Mouse (Mus musculus) intestine, embryonic 16.5 days (tissue): ENCODE data around the gene Klhdc7a. TPM values are rescaled to one million over a fixed set of nuclear protein-coding genes. Genes with fewer than 3 reads are reported as not detected.

Experiments
- ATAC-seq: fragments of 200-750 bp; cut with Nextera tagmentation; 2 replicates; pipeline ENCODE4 v1.8.0; 2017; ENCODE audit warnings: moderate TSS enrichment, moderate library complexity
- H3K27ac ChIP-seq: fragments of 300-500 bp; sonication (generic); 2 replicates; pipeline ENCODE4 v1.5.1; 2014; ENCODE audit warnings: mild to moderate bottlenecking, low read length
- H3K27me3 ChIP-seq: fragments of 300-500 bp; sonication (generic); replicated peaks from 2 replicates; pipeline ENCODE4 v1.6.1; 2014; ENCODE audit warnings: low read length, control low read depth, mixed read lengths; ENCODE audit not compliant: control insufficient read depth, insufficient read depth
- H3K36me3 ChIP-seq: fragments of 300-500 bp; sonication (generic); 2 replicates; pipeline ENCODE4 v1.6.1; 2014; ENCODE audit warnings: low read length, control low read depth; ENCODE audit not compliant: control insufficient read depth, insufficient read depth
- H3K4me1 ChIP-seq: fragments of 300-500 bp; sonication (generic); 2 replicates; pipeline ENCODE4 v1.6.1; 2014; ENCODE audit warnings: low read length, control low read depth, mixed read lengths; ENCODE audit not compliant: control insufficient read depth, insufficient read depth
- H3K4me2 ChIP-seq: fragments of 300-500 bp; sonication (generic); 2 replicates; pipeline ENCODE4 v1.6.1; 2014; ENCODE audit warnings: low read depth, low read length, control low read depth
- H3K4me3 ChIP-seq: fragments of 300-500 bp; sonication (generic); 2 replicates; pipeline ENCODE4 v1.5.1; 2014; ENCODE audit warnings: mild to moderate bottlenecking, low read length
- H3K9ac ChIP-seq: fragments of 300-500 bp; sonication (generic); 2 replicates; pipeline ENCODE4 v1.6.1; 2014; ENCODE audit warnings: low read depth, low read length
- H3K9me3 ChIP-seq: fragments of 300-500 bp; sonication (generic); 2 replicates; pipeline ENCODE4 v1.6.1; 2016; ENCODE audit warnings: low read length, control low read depth; ENCODE audit not compliant: control insufficient read depth
- WGBS: fragments of 180-500 bp; shearing (Covaris S2); extraction: QIAGEN DNeasy Blood & Tissue Kit; methylation state at CpG from one replicate; pipeline ENCODE4 v1.1.7; 2014; 5-methylcytosine and 5-hydroxymethylcytosine counted together
- microRNA counts: library from miRNA; unstranded; fragments of <30 nt; microRNA quantifications from one replicate; lab custom pipeline; 2016
- microRNA-seq: library from miRNA; unstranded; fragments of <30 nt; microRNA quantifications from one replicate; pipeline ENCODE4, GENCODE M21; 2016
- polyA plus RNA-seq: library from polyadenylated mRNA; unstranded; fragments of >200 nt; fragmentation: Nextera tagmentation; extraction: Ambion mirVana; gene quantifications from 2 replicates; pipeline ENCODE4 v1.2.1, GENCODE M21; 2015

Klhdc7a gene
- polyA plus RNA-seq, 1 experiment from 2014 or later = 0.27 TPM

GRCm38 (mm10) chr4:139916731-139917130 lies 51.1 kb downstream of the Klhdc7a start:
- Histone ChIP-seq H3K36me3 (no peaks in the 10 kb centered on the region), H3K9me3 (no peaks in the 10 kb centered on the region), H3K4me2 (no peak overlapping the region), H3K4me1 (no peaks in the 10 kb centered on the region), H3K9ac (no peak overlapping the region), H3K27ac (no peak overlapping the region), H3K27me3 (no peaks in the 10 kb centered on the region), H3K4me3 (no peak overlapping the region)
- ATAC-seq = no peak
- 70% methylated on average over 7 of the region's 7 CpGs for WGBS

MicroRNAs within 50 kb of the gene (microRNA counts, 519-probe panel; counts per million panel counts)
- 1,939 counts per million, percentile 40 among the panel's probes with 10 or more counts for microRNA mmu-miR-2139 (lab: Ali Mortazavi, UCI)

Small RNAs within 50 kb of the gene (microRNA-seq; reads per million reads assigned to microRNA genes)
- not detected for gene Mir2139

Other genes with a start within 250 kb of the Klhdc7a start
- not detected in 2 replicates for gene Pax7, start 134.5 kb downstream of the Klhdc7a start, polyA plus RNA-seq